Mouse (Mus musculus): ENCODE data around the gene Akap7.

Akap7 gene

GRCm38 (mm10) chr10:25120871-25121554 is 186.7 kb downstream of the Akap7 start:
- DNase-seq (ENCODE audit: low spot score): no peak

Data from testis, postnatal 10 days (tissue).